Mouse (Mus musculus) ES-E14 (cell line): ENCODE measurements around the gene Otud7a. TPM values are rescaled to one million over a fixed set of nuclear protein-coding genes. Genes with fewer than 3 reads are reported as not detected.

Source experiments
- DNase-seq: peaks from one replicate; pipeline ENCODE4 v3.0.0-alpha.2; 2013; ENCODE audit warnings: low read depth, low spot score
- H3K27ac ChIP-seq: 2 replicates; pipeline ENCODE4 v1.5.1; 2012; ENCODE audit warnings: low read depth, mild to moderate bottlenecking, low read length, moderate library complexity, mixed read lengths; ENCODE audit not compliant: poor library complexity, insufficient read depth, severe bottlenecking
- H3K36me3 ChIP-seq: 2 replicates; pipeline ENCODE4 v1.6.1; 2012; ENCODE audit warnings: mild to moderate bottlenecking, low read length, moderate library complexity, mixed read lengths; ENCODE audit not compliant: control insufficient read depth, poor library complexity, insufficient read depth, severe bottlenecking
- H3K4me1 ChIP-seq, 2 experiments: fragments of 150-350 bp in 1 of 2; sonication (generic) in 1 of 2; 2 replicates each; pipeline ENCODE4 v1.6.1; 2012; ENCODE audit warnings: low read length in 2 of 2, mild to moderate bottlenecking in 1 of 2, mixed read lengths in 1 of 2; ENCODE audit not compliant: control insufficient read depth in 2 of 2, insufficient read depth in 2 of 2, poor library complexity in 1 of 2
- H3K4me3 ChIP-seq, 2 experiments: fragments of 150-350 bp in 1 of 2; sonication (generic) in 1 of 2; 2 replicates each; pipeline ENCODE4 v1.5.1; 2012; ENCODE audit warnings: low read length in 2 of 2, low read depth in 1 of 2, mild to moderate bottlenecking in 1 of 2, mixed read lengths in 1 of 2; ENCODE audit not compliant: insufficient read depth in 1 of 2, poor library complexity in 1 of 2, severe bottlenecking in 1 of 2
- H3K9ac ChIP-seq: 2 replicates; pipeline ENCODE4 v1.6.1; 2012; ENCODE audit warnings: low read depth, mild to moderate bottlenecking, low read length, mixed read lengths; ENCODE audit not compliant: poor library complexity, insufficient read depth, severe bottlenecking
- H3K9me3 ChIP-seq: fragments of 150-350 bp; sonication (generic); 2 replicates; pipeline ENCODE4 v1.6.1; 2012; ENCODE audit warnings: low read depth, mild to moderate bottlenecking, low read length; ENCODE audit not compliant: control insufficient read depth, insufficient read depth
- CHD2 ChIP-seq: IDR thresholded peaks from 2 replicates; pipeline ENCODE4 v1.6.1; 2014; ENCODE audit warnings: mild to moderate bottlenecking, low read depth, low read length, inconsistent platforms
- HCFC1 ChIP-seq: IDR thresholded peaks from 2 replicates; pipeline ENCODE4 v1.6.1; 2012; ENCODE audit warnings: low read length, inconsistent platforms, borderline replicate concordance; ENCODE audit not compliant: insufficient read depth
- MAFK ChIP-seq: IDR thresholded peaks from 2 replicates; pipeline ENCODE4 v1.6.1; 2014; ENCODE audit warnings: mild to moderate bottlenecking, low read depth, low read length, inconsistent platforms; ENCODE audit not compliant: insufficient read depth
- ZC3H11A ChIP-seq: IDR thresholded peaks from 2 replicates; pipeline ENCODE4 v1.6.1; 2012; ENCODE audit warnings: low read depth, mild to moderate bottlenecking, inconsistent platforms, low read length, borderline replicate concordance
- ZNF384 ChIP-seq: IDR thresholded peaks from 2 replicates; pipeline ENCODE4 v1.6.1; 2012; ENCODE audit warnings: low read depth, low read length, inconsistent platforms
- in situ Hi-C, 2 experiments: fragments of 600-800 bp; cut with MboI; formaldehyde crosslinking; loops; one replicate each; pipeline ENCODE4 v1.15.1; 2025; ENCODE audit warnings: low sequenced_read_pairs in 2 of 2, inconsistent platforms in 1 of 2; ENCODE audit not compliant: unreplicated experiment in 2 of 2
- total RNA-seq: library from RNA; depleted of rRNA; stranded (reverse); fragments of 300-350 nt; gene quantifications from 2 replicates; pipeline ENCODE4 v1.2.3, GENCODE M21; 2012

Otud7a gene
- total RNA-seq, 1 experiment = 0.98 TPM

- H3K36me3 ChIP-seq = no peaks in the 10 kb centered on the region
- peak overlapping the region; percentile 62 for H3K9ac ChIP-seq
- H3K9me3 ChIP-seq = no peaks in the 10 kb centered on the region
- H3K4me1 ChIP-seq = peaks cover 0 to 4% of the 10 kb centered on the region in 2 experiments; a peak in 1 of 4 replicates
- H3K27ac ChIP-seq = no peak overlapping the region
- H3K4me3 ChIP-seq = peak overlapping the region; percentile 55 to 68
- in situ Hi-C loops = no loop called here
- TF ChIP-seq ZNF384 = no peak
- no peak for TF ChIP-seq CHD2
- no peak for TF ChIP-seq ZC3H11A
- no peak for TF ChIP-seq HCFC1
- no peak for TF ChIP-seq MAFK
- no peak for DNase-seq
Observed at GRCm38 (mm10) chr7:63758240-63758826, 313.8 kb downstream of the Otud7a start.

GRCm38 (mm10) chr7:63759606-63760005, 315.1 kb downstream of the Otud7a start:
- Histone ChIP-seq H3K9ac (no peak overlapping the region), H3K4me3 (no peak overlapping the region), H3K36me3 (no peaks in the 10 kb centered on the region), H3K9me3 (no peaks in the 10 kb centered on the region), H3K4me1 (no peaks in the 10 kb centered on the region), H3K27ac (no peak overlapping the region)
- no peak for DNase-seq
- TF ChIP-seq CHD2 (no peak), MAFK (no peak), ZC3H11A (no peak), ZNF384 (no peak), HCFC1 (no peak)
- in situ Hi-C loops = no loop called here

GRCm38 (mm10) chr7:63762529-63762928, 318.0 kb downstream of the Otud7a start:
- no peak overlapping the region for H3K27ac ChIP-seq
- H3K9ac ChIP-seq = no peak overlapping the region
- H3K9me3 ChIP-seq = no peaks in the 10 kb centered on the region
- H3K4me3 ChIP-seq = no peak overlapping the region
- no peak for TF ChIP-seq ZC3H11A
- no peak for TF ChIP-seq MAFK
- TF ChIP-seq ZNF384 = no peak
- TF ChIP-seq CHD2 = no peak
- no peak for TF ChIP-seq HCFC1
- 0 out of 4 replicates have a peak, but pooled peaks cover 0 to 2% of the 10 kb centered on the region in 2 experiments for H3K4me1 ChIP-seq
- H3K36me3 ChIP-seq = no peaks in the 10 kb centered on the region
- no peak for DNase-seq
- in situ Hi-C loops = no loop called here

- no peaks in the 10 kb centered on the region for H3K36me3 ChIP-seq
- TF ChIP-seq MAFK = no peak
- no peak for TF ChIP-seq CHD2
- in situ Hi-C loops = no loop called here
- no peak overlapping the region for H3K27ac ChIP-seq
- H3K9ac ChIP-seq = no peak overlapping the region
- H3K4me1 ChIP-seq = 0 out of 4 replicates have a peak, but pooled peaks cover 0 to 2% of the 10 kb centered on the region in 2 experiments
- no peaks in the 10 kb centered on the region for H3K9me3 ChIP-seq
- no peak overlapping the region for H3K4me3 ChIP-seq
- no peak for DNase-seq
Observed at GRCm38 (mm10) chr7:63768398-63769029, 324.0 kb downstream of the Otud7a start.

GRCm38 (mm10) chr7:63773268-63773667, 328.7 kb downstream of the Otud7a start:
- H3K27ac ChIP-seq = no peak overlapping the region
- H3K9ac ChIP-seq = no peak overlapping the region
- no peak overlapping the region for H3K4me3 ChIP-seq
- no peaks in the 10 kb centered on the region for H3K9me3 ChIP-seq
- H3K4me1 ChIP-seq = no peaks in the 10 kb centered on the region
- TF ChIP-seq CHD2 (no peak), ZNF384 (no peak), ZC3H11A (no peak), MAFK (no peak), HCFC1 (no peak)
- in situ Hi-C loops = loop anchor here in 1 of 2 experiments (10.0 kb wide), 1 partner anchor 62 kb away; no protein-coding TSS in a partner anchor
- H3K36me3 ChIP-seq = no peaks in the 10 kb centered on the region
- no peak for DNase-seq
